ENCODE assay signal across 18 mouse cellular contexts in the genomic region with DNA sequence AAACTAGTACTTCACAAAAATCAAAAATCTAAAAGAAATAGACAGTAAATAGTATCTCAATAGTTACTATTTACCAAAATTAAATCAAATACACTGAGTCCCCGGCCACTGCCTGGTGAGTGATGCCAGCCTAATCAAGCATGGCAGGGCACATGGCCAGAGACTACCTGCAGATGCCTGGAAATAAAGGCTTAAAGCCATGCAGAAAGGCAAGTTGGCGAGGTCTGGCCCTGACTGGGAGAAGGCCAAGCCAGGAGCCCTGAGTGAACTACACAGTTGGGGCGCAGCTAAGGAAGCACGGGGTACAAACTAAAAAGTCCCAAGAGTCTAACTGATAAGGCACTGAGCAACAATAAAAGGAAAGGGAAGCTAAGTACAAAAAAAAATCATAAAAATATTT.
A peak's percentile ranks its signal among the peaks of the same experiment; 100 is the strongest.
DNase-seq lines count a peak whose midpoint lies in the region; ATAC-seq and TF ChIP-seq lines count a peak whose summit lies in the region.
"Had no signal": no experiment of that assay in that cellular context is flagged by ENCODE, and none has a peak within 500 bp of the region (broad histone marks: within the 10 kb centered on the region; RNA-seq: fewer than 3 reads in every experiment).

No protein-coding gene starts in this region.

- no peak overlapping the region for H3K27ac ChIP-seq in forebrain, embryonic 11.5 days (ENCODE audit: low read depth, low read length)
- no peak overlapping the region for H3K27ac ChIP-seq in forebrain, postnatal 0 days (ENCODE audit: low read depth, low read length)
- H3K27ac ChIP-seq in midbrain, postnatal 0 days (ENCODE audit: low read depth, low read length) = no peak overlapping the region
- H3K27ac ChIP-seq in midbrain, embryonic 13.5 days = no peak overlapping the region
- H3K27ac ChIP-seq: forebrain, embryonic 10.5 days; heart, embryonic 10.5 days; hindbrain, embryonic 13.5 days; limb, embryonic 13.5 days; liver, embryonic 15.5 days; midbrain, embryonic 15.5 days had no signal

- no peak overlapping the region for H3K4me2 ChIP-seq in forebrain, embryonic 11.5 days (ENCODE audit: low read depth, low read length, severe bottlenecking)
- no peak overlapping the region for H3K4me2 ChIP-seq in forebrain, postnatal 0 days (ENCODE audit: low read depth)
- H3K4me2 ChIP-seq in midbrain, postnatal 0 days (ENCODE audit: low read depth, low read length, poor library complexity, severe bottlenecking) = no peak overlapping the region
- no peak overlapping the region for H3K4me2 ChIP-seq in midbrain, embryonic 13.5 days (replicated peaks)
- H3K4me2 ChIP-seq: hindbrain, embryonic 13.5 days; limb, embryonic 13.5 days; liver, embryonic 15.5 days; midbrain, embryonic 15.5 days had no signal

- H3K27me3 ChIP-seq in forebrain, embryonic 11.5 days (ENCODE audit: control insufficient read depth, insufficient read depth, low read length) = no peaks in the 10 kb centered on the region
- H3K27me3 ChIP-seq in forebrain, postnatal 0 days (ENCODE audit: insufficient read depth, low read length) = no peaks in the 10 kb centered on the region
- no peaks in the 10 kb centered on the region for H3K27me3 ChIP-seq in midbrain, postnatal 0 days (ENCODE audit: insufficient read depth, low read length)
- H3K27me3 ChIP-seq in midbrain, embryonic 13.5 days = no peaks in the 10 kb centered on the region
- H3K27me3 ChIP-seq: hindbrain, embryonic 13.5 days; limb, embryonic 13.5 days; liver, embryonic 15.5 days; midbrain, embryonic 15.5 days had no signal

- no peak for TF ChIP-seq CTCF in forebrain, postnatal 0 days (IDR thresholded peaks at IDR 0.05; ENCODE audit: low read depth)
- no peak for TF ChIP-seq CTCF in midbrain, postnatal 0 days (IDR thresholded peaks at IDR 0.05)

- H3K9ac ChIP-seq in forebrain, embryonic 11.5 days (ENCODE audit: low read length) = no peak overlapping the region
- H3K9ac ChIP-seq in forebrain, postnatal 0 days = no peak overlapping the region
- no peak overlapping the region for H3K9ac ChIP-seq in midbrain, postnatal 0 days (replicated peaks; ENCODE audit: low read length, poor library complexity, severe bottlenecking)
- H3K9ac ChIP-seq in midbrain, embryonic 13.5 days (replicated peaks) = no peak overlapping the region
- H3K9ac ChIP-seq: hindbrain, embryonic 13.5 days; limb, embryonic 13.5 days; liver, embryonic 15.5 days; midbrain, embryonic 15.5 days had no signal

- 83% methylated on average over 4 of the region's 4 CpGs for WGBS in forebrain, embryonic 11.5 days
- WGBS in forebrain, postnatal 0 days = 60% methylated on average over 4 of the region's 4 CpGs
- 80% methylated on average over 4 of the region's 4 CpGs for WGBS in midbrain, postnatal 0 days
- 84% methylated on average over 4 of the region's 4 CpGs for WGBS in midbrain, embryonic 13.5 days

- no peak overlapping the region for H3K4me3 ChIP-seq in forebrain, embryonic 11.5 days (ENCODE audit: low read depth, low read length)
- H3K4me3 ChIP-seq in forebrain, postnatal 0 days (ENCODE audit: low read depth, low read length) = no peak overlapping the region
- H3K4me3 ChIP-seq in midbrain, postnatal 0 days (ENCODE audit: low read depth, low read length) = no peak overlapping the region
- no peak overlapping the region for H3K4me3 ChIP-seq in midbrain, embryonic 13.5 days (replicated peaks)
- H3K4me3 ChIP-seq: forebrain, embryonic 10.5 days; heart, embryonic 10.5 days; hindbrain, embryonic 13.5 days; limb, embryonic 13.5 days; liver, embryonic 15.5 days; midbrain, embryonic 15.5 days had no signal

- H3K9me3 ChIP-seq in forebrain, embryonic 11.5 days (ENCODE audit: control insufficient read depth, low read length) = no peaks in the 10 kb centered on the region
- no peaks in the 10 kb centered on the region for H3K9me3 ChIP-seq in forebrain, postnatal 0 days (ENCODE audit: low read length)
- no peaks in the 10 kb centered on the region for H3K9me3 ChIP-seq in midbrain, postnatal 0 days (ENCODE audit: low read length)
- no peaks in the 10 kb centered on the region for H3K9me3 ChIP-seq in midbrain, embryonic 13.5 days
- H3K9me3 ChIP-seq: forebrain, embryonic 10.5 days; heart, embryonic 10.5 days; hindbrain, embryonic 13.5 days; limb, embryonic 13.5 days; liver, embryonic 15.5 days; midbrain, embryonic 15.5 days had no signal

- H3K36me3 ChIP-seq in forebrain, embryonic 11.5 days (ENCODE audit: control insufficient read depth, insufficient read depth, low read length) = no peaks in the 10 kb centered on the region
- no peaks in the 10 kb centered on the region for H3K36me3 ChIP-seq in forebrain, postnatal 0 days (ENCODE audit: insufficient read depth)
- no peaks in the 10 kb centered on the region for H3K36me3 ChIP-seq in midbrain, postnatal 0 days (ENCODE audit: insufficient read depth, low read length)
- no peaks in the 10 kb centered on the region for H3K36me3 ChIP-seq in midbrain, embryonic 13.5 days
- H3K36me3 ChIP-seq: forebrain, embryonic 10.5 days; heart, embryonic 10.5 days; hindbrain, embryonic 13.5 days; limb, embryonic 13.5 days; liver, embryonic 15.5 days; midbrain, embryonic 15.5 days had no signal

- no peaks in the 10 kb centered on the region for H3K4me1 ChIP-seq in forebrain, embryonic 11.5 days (replicated peaks; ENCODE audit: control insufficient read depth, insufficient read depth, low read length)
- H3K4me1 ChIP-seq in forebrain, postnatal 0 days (ENCODE audit: insufficient read depth) = no peaks in the 10 kb centered on the region
- no peaks in the 10 kb centered on the region for H3K4me1 ChIP-seq in midbrain, postnatal 0 days (ENCODE audit: insufficient read depth, low read length)
- no peaks in the 10 kb centered on the region for H3K4me1 ChIP-seq in midbrain, embryonic 13.5 days (replicated peaks)
- H3K4me1 ChIP-seq: forebrain, embryonic 10.5 days; heart, embryonic 10.5 days; hindbrain, embryonic 13.5 days; limb, embryonic 13.5 days; liver, embryonic 15.5 days; midbrain, embryonic 15.5 days had no signal

- peak; percentile 47 for DNase-seq in forebrain, embryonic 11.5 days (ENCODE audit: low spot score)
- no peak for DNase-seq in forebrain, postnatal 0 days
- DNase-seq in midbrain, postnatal 0 days (ENCODE audit: low spot score) = peak; percentile 28
- peak; percentile 64 for DNase-seq in cerebellum, adult 8-10 months
- DNase-seq in frontal cortex, postnatal 36 days (ENCODE audit: low spot score in 2 of 2) = no peak
- DNase-seq: heart, postnatal 10 days; kidney, adult 18-20 months; layer of hippocampus, adult 9-11 months; lung, postnatal 10 days; thymus, postnatal 36 days had no signal

- no peak for ATAC-seq in forebrain, embryonic 11.5 days (replicated peaks; ENCODE audit: low FRiP score)
- ATAC-seq in forebrain, postnatal 0 days = no peak
- ATAC-seq in midbrain, postnatal 0 days (ENCODE audit: low FRiP score) = no peak; the same call in 1 of the 2 replicates
- ATAC-seq in midbrain, embryonic 13.5 days = no peak
- ATAC-seq in CD4-positive, CD25-positive, alpha-beta regulatory T cell, adult 4 months = no peak
- ATAC-seq: midbrain, embryonic 15.5 days had no signal

Comparison
In these comparisons a context has a peak if more than half of its experiments do, and no peak if none do; other contexts are left out.
1. DNase-seq: peak in forebrain, embryonic 11.5 days (single experiment), midbrain, postnatal 0 days (single experiment) and cerebellum, adult 8-10 months (single experiment); none in forebrain, postnatal 0 days (single experiment) and frontal cortex, postnatal 36 days (0 of 2).